Mouse (Mus musculus) ovary, postnatal 36 days (tissue): Measurements from ENCODE around the gene Trappc3.

Experiments used
- DNase-seq: peaks from one replicate; pipeline ENCODE4 v3.0.0; 2022; ENCODE audit warnings: low spot score, mixed read lengths

The Trappc3 gene

DNA sequence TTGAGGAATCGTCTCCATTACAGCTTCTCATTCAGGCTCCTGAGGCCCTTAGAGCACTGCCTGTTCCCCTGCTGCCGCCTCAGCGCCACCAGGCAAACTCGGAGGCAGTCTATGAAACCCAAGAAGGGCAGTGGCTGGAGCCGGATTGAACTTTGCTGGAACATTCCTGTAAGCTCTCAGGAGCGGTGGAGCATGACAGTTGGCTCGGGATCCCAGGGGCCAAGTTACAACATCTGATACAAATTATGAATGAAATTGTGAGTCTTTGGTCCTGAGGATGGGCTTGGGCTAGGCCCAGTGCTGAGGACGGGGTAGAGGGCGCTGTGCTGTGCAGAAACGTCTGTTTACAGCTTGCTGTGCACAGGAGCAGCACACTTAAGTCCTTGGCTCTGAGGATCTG is 52.3 kb downstream of the Trappc3 start:
- no peak for DNase-seq

DNA sequence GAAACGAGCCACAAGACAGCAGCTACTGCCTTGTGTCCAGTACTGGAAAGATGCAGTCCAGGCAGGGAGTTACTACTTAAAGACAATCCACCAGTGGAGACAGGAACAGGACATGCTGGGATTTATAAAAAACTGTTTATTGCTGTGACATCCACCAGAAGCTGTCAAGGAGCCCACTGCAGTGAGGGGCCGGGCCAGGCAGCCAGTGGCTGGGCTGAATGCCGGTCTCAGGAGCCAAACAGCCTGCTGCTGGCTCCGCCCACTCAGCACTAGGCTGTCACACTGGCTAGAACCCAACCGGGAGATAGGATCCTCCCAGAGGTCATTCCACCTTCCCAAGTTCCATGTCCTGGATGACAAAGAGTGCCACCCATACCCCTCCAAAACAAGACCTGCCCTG is 53.8 kb downstream of the Trappc3 start:
- DNase-seq, result no peak

DNA sequence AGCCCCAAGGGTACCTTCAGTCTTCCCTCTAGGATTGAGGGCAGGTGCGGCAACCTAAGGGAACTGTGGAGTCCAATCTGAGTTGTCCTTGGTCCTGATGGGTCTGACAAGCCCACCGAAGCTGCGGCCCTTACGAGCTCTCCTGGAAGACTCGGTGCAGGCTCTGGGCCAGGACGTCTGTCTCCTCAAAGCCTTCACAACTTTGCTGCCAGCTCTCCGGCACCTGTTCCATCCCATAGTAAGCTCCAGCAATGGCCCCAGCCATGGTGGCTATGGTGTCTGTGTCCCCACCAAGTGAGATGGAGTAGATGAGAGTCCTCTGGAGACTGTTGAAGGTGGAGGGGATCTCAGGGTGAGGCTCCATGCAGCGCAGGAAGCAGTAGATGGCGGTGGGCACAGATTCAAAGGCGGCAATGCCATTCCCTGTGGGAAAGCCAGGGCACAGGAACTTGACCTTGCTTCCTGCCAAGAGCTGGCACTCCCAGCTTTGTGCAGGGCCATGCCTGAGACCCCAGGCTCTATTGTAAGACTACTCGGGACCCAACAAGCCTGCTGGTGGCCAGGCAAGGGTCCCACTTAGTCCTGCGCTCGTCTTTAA is 54.4 kb downstream of the Trappc3 start:
- no peak for DNase-seq

DNA sequence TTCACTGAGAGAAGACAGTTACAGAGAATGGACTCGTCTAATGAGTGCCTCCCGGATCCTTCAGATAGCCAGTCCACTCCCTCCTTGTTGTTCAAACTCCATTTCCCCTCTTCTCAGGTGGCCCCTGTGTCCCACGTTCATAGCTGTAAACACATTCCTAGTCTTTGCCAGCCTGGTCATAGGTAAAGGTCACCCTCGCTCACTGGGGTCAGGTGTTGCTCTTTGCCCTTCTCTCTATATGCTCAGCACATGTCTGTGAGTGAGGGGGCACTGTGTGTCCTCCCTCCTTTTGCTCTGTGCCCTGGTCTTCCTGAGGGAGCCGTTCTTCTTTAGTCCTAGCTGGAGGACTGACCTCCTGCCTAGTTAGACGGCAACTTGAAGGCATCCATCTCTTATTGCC is 57.7 kb downstream of the Trappc3 start:
- no peak for DNase-seq

DNA sequence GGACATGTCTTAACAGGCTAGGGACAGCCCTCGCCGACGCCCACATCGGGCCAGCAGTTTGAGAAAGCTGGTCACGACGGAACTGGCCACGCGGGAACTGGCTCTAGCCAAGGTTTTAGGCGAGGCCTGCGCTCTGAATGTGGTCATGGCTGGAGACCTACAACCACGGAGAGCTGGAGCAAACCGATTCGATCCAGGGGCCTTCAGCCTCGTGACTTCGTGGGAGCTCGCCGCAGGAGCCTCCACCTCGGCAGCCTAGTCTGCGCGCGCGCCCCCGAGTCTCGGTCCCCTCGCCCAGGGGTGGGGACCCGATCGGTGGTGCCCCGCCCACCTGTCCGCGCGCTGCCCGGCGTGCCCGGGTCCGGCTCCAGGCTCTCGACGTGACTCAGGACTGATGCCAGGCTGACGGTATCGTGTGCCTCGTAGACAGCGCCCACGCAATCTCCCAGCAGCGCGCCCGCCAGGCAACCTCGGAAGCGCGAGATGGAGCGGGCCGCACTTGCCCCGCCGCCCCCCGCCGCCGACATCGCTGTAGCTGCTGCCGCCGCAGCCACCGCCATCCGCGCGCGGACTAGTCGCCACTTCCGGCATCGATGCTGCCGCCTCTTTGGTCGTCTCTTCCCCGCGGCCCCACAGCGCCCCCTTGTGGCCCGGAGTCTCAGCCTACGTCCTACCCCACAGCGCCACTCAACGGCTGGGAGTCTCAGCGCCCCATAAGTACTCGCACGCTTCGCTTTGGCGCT is 59.2 kb downstream of the Trappc3 start, which contains the start of gene Adprhl2:
Gene Adprhl2, minus strand, starts transcription at position 593 of the 743 bp plus-strand sequence.
- peak; percentile 99 for DNase-seq

DNA sequence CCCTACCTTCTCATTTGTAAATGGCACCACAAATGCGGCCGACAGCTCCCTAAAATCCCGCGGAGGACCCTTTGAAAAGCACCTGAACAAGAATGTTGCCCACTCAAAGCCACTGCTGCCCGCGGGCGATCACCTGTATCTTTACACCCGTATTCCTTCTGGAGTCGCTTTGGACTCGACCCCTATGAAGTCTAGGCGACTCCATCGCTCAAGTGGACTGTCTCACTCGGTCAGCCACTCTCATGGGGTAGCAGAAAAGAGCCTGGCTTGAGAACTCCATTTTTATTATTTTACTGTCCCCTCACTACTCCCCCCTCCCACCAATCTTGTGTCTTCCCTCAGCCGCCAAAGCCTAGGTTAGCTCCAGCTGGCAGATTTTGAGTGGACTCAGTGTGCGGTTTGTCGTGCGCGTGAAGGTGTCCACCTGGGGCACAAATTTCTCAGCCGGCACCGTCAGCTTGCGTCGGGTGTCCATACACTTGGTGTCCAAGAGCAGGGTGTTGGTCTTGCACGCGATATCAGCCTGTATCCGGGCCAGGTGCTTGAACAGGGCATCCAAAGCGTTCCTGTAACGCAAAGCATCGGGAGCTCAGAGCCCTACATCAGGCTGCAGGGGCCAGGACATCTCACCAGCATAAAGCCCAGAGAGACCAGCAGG is 59.9 kb downstream of the Trappc3 start:
- DNase-seq, result peak; percentile 16

DNA sequence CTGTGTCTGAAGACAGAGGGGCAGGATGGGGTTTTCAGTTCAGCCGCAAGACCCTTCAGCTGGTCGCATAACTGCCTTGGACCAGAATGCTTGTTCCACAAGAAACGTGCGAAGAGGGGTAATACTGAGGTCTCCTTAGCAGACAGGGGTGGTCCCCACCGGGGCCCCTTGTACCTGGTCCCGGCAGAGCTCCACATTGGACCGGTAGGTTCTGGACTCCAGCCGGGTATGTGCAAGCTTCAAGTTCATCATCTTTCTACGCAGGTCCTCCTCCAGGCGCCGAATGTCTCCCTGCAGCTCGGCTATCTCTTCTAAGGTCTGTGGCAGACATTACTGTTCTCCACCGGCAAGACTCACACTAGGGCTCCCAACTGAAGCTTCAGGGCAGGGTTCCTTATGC is 60.5 kb downstream of the Trappc3 start:
- DNase-seq, result no peak

DNA sequence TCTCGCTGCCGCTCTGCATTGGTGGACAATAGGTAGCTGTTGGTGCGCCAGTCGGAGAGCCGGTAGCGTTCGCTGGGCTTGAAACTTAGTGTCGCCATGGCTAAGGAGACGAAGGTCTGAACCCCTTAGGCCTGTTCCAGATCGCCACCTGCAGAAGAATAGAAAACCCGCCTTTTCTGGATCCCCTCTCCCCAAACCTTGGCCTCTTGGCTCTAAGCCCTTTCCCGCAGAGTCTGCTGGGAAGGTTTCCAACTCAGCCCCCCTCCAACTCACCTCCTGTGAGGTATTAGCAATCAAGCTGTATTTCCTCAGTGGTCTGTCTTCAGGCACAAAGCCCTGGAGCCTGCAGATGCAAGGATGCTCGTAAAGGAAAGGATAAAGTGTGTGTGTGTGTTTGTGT is 62.7 kb downstream of the Trappc3 start:
- no peak for DNase-seq

DNA sequence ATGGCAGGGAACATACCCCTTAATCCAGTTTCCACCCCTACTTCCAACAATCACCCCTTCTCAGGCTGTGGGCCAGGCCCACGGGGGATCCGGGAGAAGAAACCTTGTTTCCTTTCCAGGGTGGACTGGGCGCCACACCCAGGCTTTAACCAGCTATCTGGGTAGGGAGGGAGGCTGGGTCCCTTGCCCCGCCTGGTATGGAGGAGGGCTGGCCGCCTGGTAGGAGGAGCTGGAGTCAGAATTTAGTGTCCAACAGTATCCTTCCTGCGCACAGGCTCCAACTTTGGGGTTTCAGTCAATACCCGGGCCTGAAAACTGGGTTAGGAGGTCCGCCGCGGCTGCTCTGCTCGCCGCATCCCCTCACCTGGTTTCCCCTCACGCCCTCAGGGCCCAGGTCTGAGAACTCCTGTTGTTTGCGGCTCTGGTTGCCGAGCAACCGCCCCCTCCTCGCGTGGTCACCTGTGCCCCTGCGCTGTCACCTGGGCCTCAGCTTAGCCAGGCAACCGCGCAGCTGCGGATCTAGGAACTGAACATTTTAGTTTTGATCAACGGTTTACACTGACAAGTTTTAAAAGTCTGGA is 63.2 kb downstream of the Trappc3 start, which contains the start of gene Tekt2:
Gene Tekt2, minus strand, starts transcription at position 408 of the 581 bp plus-strand sequence.
- peak; percentile 27 for DNase-seq
